Mouse (Mus musculus) thymus, adult 2 months (tissue): ENCODE measurements around the gene Ruvbl2.

ENCODE experiments used
- CTCF ChIP-seq: fragments of 200-500 bp; IDR thresholded peaks from 2 replicates; pipeline ENCODE4 v1.5.1; 2012; ENCODE audit warnings: mild to moderate bottlenecking, control low read depth, low read length, moderate library complexity, borderline replicate concordance; ENCODE audit not compliant: control insufficient read depth, poor library complexity, insufficient read depth; ENCODE audit errors: extremely low read depth
- POLR2A ChIP-seq: fragments of 200-500 bp; IDR thresholded peaks from 2 replicates; pipeline ENCODE4 v1.6.1; 2012; ENCODE audit warnings: mild to moderate bottlenecking, low read length, control low read depth, moderate library complexity; ENCODE audit not compliant: control insufficient read depth, poor library complexity, insufficient read depth; ENCODE audit errors: extremely low read depth

GRCm38 (mm10) chr7:45454971-45455370 lies 17.1 kb upstream of the Ruvbl2 start:
- TF ChIP-seq CTCF = no peak
- TF ChIP-seq POLR2A = no peak
